Comparison of ENCODE assay signal across 24 mouse cellular contexts in genomic region chr3:78999803-79000202, GRCm38 (mm10).
"Had no signal": no experiment of that assay in that cellular context is flagged by ENCODE, and none has a peak within 500 bp of the region (broad histone marks: within the 10 kb centered on the region; RNA-seq: fewer than 3 reads in every experiment).

No protein-coding gene starts in this region.

- H3K9me3 ChIP-seq: heart, embryonic 13.5 days; heart, embryonic 15.5 days; intestine, embryonic 15.5 days; kidney, embryonic 15.5 days; limb, embryonic 13.5 days; limb, embryonic 15.5 days; liver, embryonic 12.5 days had no signal

- H3K4me2 ChIP-seq: heart, embryonic 11.5 days; heart, embryonic 13.5 days; heart, embryonic 15.5 days; hindbrain, embryonic 14.5 days; intestine, embryonic 15.5 days; kidney, embryonic 15.5 days; limb, embryonic 13.5 days; limb, embryonic 15.5 days; liver, embryonic 12.5 days had no signal

- H3K9ac ChIP-seq: heart, embryonic 13.5 days; heart, embryonic 15.5 days; hindbrain, embryonic 14.5 days; intestine, embryonic 15.5 days; kidney, embryonic 15.5 days; limb, embryonic 13.5 days; limb, embryonic 15.5 days; liver, embryonic 12.5 days; liver, embryonic 14.5 days had no signal

- H3K36me3 ChIP-seq: heart, embryonic 13.5 days; heart, embryonic 15.5 days; intestine, embryonic 15.5 days; kidney, embryonic 15.5 days; limb, embryonic 13.5 days; limb, embryonic 15.5 days; liver, embryonic 12.5 days had no signal

- H3K4me1 ChIP-seq: heart, embryonic 13.5 days; heart, embryonic 15.5 days; intestine, embryonic 15.5 days; kidney, embryonic 15.5 days; liver, embryonic 12.5 days had no signal

- DNase-seq: gastrocnemius, postnatal 14 days; gastrocnemius, postnatal 36 days; heart, adult 11 months; heart, adult 2 months; heart, postnatal 14 days; heart, postnatal 36 days; kidney, adult 18-20 months; kidney, adult 9 months had no signal

- H3K27me3 ChIP-seq: heart, embryonic 13.5 days; heart, embryonic 15.5 days; intestine, embryonic 15.5 days; kidney, embryonic 15.5 days; limb, embryonic 13.5 days; limb, embryonic 15.5 days; liver, embryonic 12.5 days had no signal

- H3K27ac ChIP-seq: heart, adult 2 months; heart, embryonic 13.5 days; heart, embryonic 15.5 days; hindbrain, embryonic 14.5 days; intestine, embryonic 15.5 days; kidney, embryonic 15.5 days; kidney, postnatal 0 days; layer of hippocampus, adult 2 months; left cerebral cortex, adult 2 months; limb, embryonic 13.5 days; limb, embryonic 15.5 days; liver, embryonic 12.5 days; liver, embryonic 14.5 days had no signal

- ATAC-seq: hindbrain, embryonic 16.5 days; inflammation-experienced regulatory T-cells, adult 6 months; intestine, embryonic 15.5 days; intestine, postnatal 0 days; liver, embryonic 12.5 days had no signal

- H3K4me3 ChIP-seq: heart, adult 2 months; heart, embryonic 13.5 days; heart, embryonic 15.5 days; intestine, embryonic 15.5 days; kidney, embryonic 15.5 days; layer of hippocampus, adult 2 months; left cerebral cortex, adult 2 months; limb, embryonic 13.5 days; limb, embryonic 15.5 days; liver, embryonic 12.5 days had no signal
